Mouse (Mus musculus) ES-E14 (cell line): ENCODE data around the gene Klhl3. TPM values are rescaled to one million over a fixed set of nuclear protein-coding genes. Genes with fewer than 3 reads are reported as not detected.
A peak's percentile ranks its signal among the peaks of the same experiment; 100 is the strongest.

Experiments used
- DNase-seq: peaks from one replicate; pipeline ENCODE4 v3.0.0-alpha.2; 2013; ENCODE audit warnings: low read depth, low spot score
- H3K27ac ChIP-seq: 2 replicates; pipeline ENCODE4 v1.5.1; 2012; ENCODE audit warnings: low read depth, mild to moderate bottlenecking, low read length, moderate library complexity, mixed read lengths; ENCODE audit not compliant: poor library complexity, insufficient read depth, severe bottlenecking
- H3K36me3 ChIP-seq: 2 replicates; pipeline ENCODE4 v1.6.1; 2012; ENCODE audit warnings: mild to moderate bottlenecking, low read length, moderate library complexity, mixed read lengths; ENCODE audit not compliant: control insufficient read depth, poor library complexity, insufficient read depth, severe bottlenecking
- H3K4me1 ChIP-seq, 2 experiments: fragments of 150-350 bp in 1 of 2; sonication (generic) in 1 of 2; 2 replicates each; pipeline ENCODE4 v1.6.1; 2012; ENCODE audit warnings: low read length in 2 of 2, mild to moderate bottlenecking in 1 of 2, mixed read lengths in 1 of 2; ENCODE audit not compliant: control insufficient read depth in 2 of 2, insufficient read depth in 2 of 2, poor library complexity in 1 of 2
- H3K4me3 ChIP-seq, 2 experiments: fragments of 150-350 bp in 1 of 2; sonication (generic) in 1 of 2; 2 replicates each; pipeline ENCODE4 v1.5.1; 2012; ENCODE audit warnings: low read length in 2 of 2, low read depth in 1 of 2, mild to moderate bottlenecking in 1 of 2, mixed read lengths in 1 of 2; ENCODE audit not compliant: insufficient read depth in 1 of 2, poor library complexity in 1 of 2, severe bottlenecking in 1 of 2
- H3K9ac ChIP-seq: 2 replicates; pipeline ENCODE4 v1.6.1; 2012; ENCODE audit warnings: low read depth, mild to moderate bottlenecking, low read length, mixed read lengths; ENCODE audit not compliant: poor library complexity, insufficient read depth, severe bottlenecking
- H3K9me3 ChIP-seq: fragments of 150-350 bp; sonication (generic); 2 replicates; pipeline ENCODE4 v1.6.1; 2012; ENCODE audit warnings: low read depth, mild to moderate bottlenecking, low read length; ENCODE audit not compliant: control insufficient read depth, insufficient read depth
- CHD2 ChIP-seq: IDR thresholded peaks from 2 replicates; pipeline ENCODE4 v1.6.1; 2014; ENCODE audit warnings: mild to moderate bottlenecking, low read depth, low read length, inconsistent platforms
- HCFC1 ChIP-seq: IDR thresholded peaks from 2 replicates; pipeline ENCODE4 v1.6.1; 2012; ENCODE audit warnings: low read length, inconsistent platforms, borderline replicate concordance; ENCODE audit not compliant: insufficient read depth
- MAFK ChIP-seq: IDR thresholded peaks from 2 replicates; pipeline ENCODE4 v1.6.1; 2014; ENCODE audit warnings: mild to moderate bottlenecking, low read depth, low read length, inconsistent platforms; ENCODE audit not compliant: insufficient read depth
- ZC3H11A ChIP-seq: IDR thresholded peaks from 2 replicates; pipeline ENCODE4 v1.6.1; 2012; ENCODE audit warnings: low read depth, mild to moderate bottlenecking, inconsistent platforms, low read length, borderline replicate concordance
- ZNF384 ChIP-seq: IDR thresholded peaks from 2 replicates; pipeline ENCODE4 v1.6.1; 2012; ENCODE audit warnings: low read depth, low read length, inconsistent platforms
- in situ Hi-C, 2 experiments: fragments of 600-800 bp; cut with MboI; formaldehyde crosslinking; loops; one replicate each; pipeline ENCODE4 v1.15.1; 2025; ENCODE audit warnings: low sequenced_read_pairs in 2 of 2, inconsistent platforms in 1 of 2; ENCODE audit not compliant: unreplicated experiment in 2 of 2
- total RNA-seq: library from RNA; depleted of rRNA; stranded (reverse); fragments of 300-350 nt; gene quantifications from 2 replicates; pipeline ENCODE4 v1.2.3, GENCODE M21; 2012

Gene Klhl3
- total RNA-seq, 1 experiment, result 0.67 TPM

GRCm38 (mm10) chr13:58157036-58157435 lies 43.6 kb upstream of the Klhl3 start:
- H3K9ac ChIP-seq, result no peak overlapping the region
- H3K4me3 ChIP-seq, result peak overlapping the region; percentile 67 to 73; a peak in 3 of 4 replicates
- no peak for TF ChIP-seq ZNF384
- TF ChIP-seq MAFK, result no peak
- peaks cover 2% of the 10 kb centered on the region; the same call in 1 of the 2 replicates for H3K36me3 ChIP-seq
- H3K27ac ChIP-seq, result no peak overlapping the region
- no peak for DNase-seq
- in situ Hi-C loops, result loop anchor here in 1 of 2 experiments (10.0 kb wide), 1 partner anchor 398 kb away; no protein-coding TSS in a partner anchor
- H3K9me3 ChIP-seq, result no peaks in the 10 kb centered on the region
- H3K4me1 ChIP-seq, result peaks cover 0 to 5% of the 10 kb centered on the region in 2 experiments; a peak in 1 of 4 replicates

- no peak for TF ChIP-seq ZNF384
- TF ChIP-seq MAFK, result peak; percentile 56
- no peak for TF ChIP-seq ZC3H11A
- no peak for TF ChIP-seq CHD2
- TF ChIP-seq HCFC1, result no peak
- no peak for DNase-seq
- in situ Hi-C loops, result loop anchor here in 1 of 2 experiments (10.0 kb wide), 1 partner anchor 399 kb away; no protein-coding TSS in a partner anchor
- H3K4me3 ChIP-seq, result no peak overlapping the region
- peaks cover 0 to 5% of the 10 kb centered on the region in 2 experiments; a peak in 1 of 4 replicates for H3K4me1 ChIP-seq
- peaks cover 2% of the 10 kb centered on the region; the same call in 1 of the 2 replicates for H3K36me3 ChIP-seq
- H3K27ac ChIP-seq, result no peak overlapping the region
- no peaks in the 10 kb centered on the region for H3K9me3 ChIP-seq
- no peak overlapping the region for H3K9ac ChIP-seq
Measured at GRCm38 (mm10) chr13:58156031-58156430, 42.6 kb upstream of the Klhl3 start.

- in situ Hi-C loops, result loop anchor here in 1 of 2 experiments (10.0 kb wide), 1 partner anchor 404 kb away; no protein-coding TSS in a partner anchor
- TF ChIP-seq ZC3H11A (no peak), HCFC1 (no peak), MAFK (no peak), CHD2 (no peak), ZNF384 (no peak)
Measured at GRCm38 (mm10) chr13:58150442-58150841, 37.0 kb upstream of the Klhl3 start.

GRCm38 (mm10) chr13:58149629-58150028 lies 36.2 kb upstream of the Klhl3 start:
- Histone ChIP-seq H3K9ac (no peak overlapping the region), H3K4me3 (no peak overlapping the region), H3K9me3 (no peaks in the 10 kb centered on the region), H3K27ac (no peak overlapping the region), H3K36me3 (no peaks in the 10 kb centered on the region), H3K4me1 (0 out of 4 replicates have a peak, but pooled peaks cover 0 to 3% of the 10 kb centered on the region in 2 experiments)
- in situ Hi-C loops, result loop anchor here in 1 of 2 experiments (10.0 kb wide), 1 partner anchor 405 kb away; no protein-coding TSS in a partner anchor
- no peak for DNase-seq
- TF ChIP-seq ZC3H11A (no peak), HCFC1 (no peak), CHD2 (no peak), MAFK (no peak)

More at GRCm38 (mm10) chr13:58150442-58150841, 37.0 kb upstream of the Klhl3 start:
- Histone ChIP-seq H3K9ac (no peak overlapping the region), H3K4me3 (no peak overlapping the region), H3K27ac (no peak overlapping the region), H3K36me3 (no peaks in the 10 kb centered on the region), H3K4me1 (0 out of 4 replicates have a peak, but pooled peaks cover 0 to 3% of the 10 kb centered on the region in 2 experiments), H3K9me3 (no peaks in the 10 kb centered on the region)
- DNase-seq, result no peak
